Mouse (Mus musculus): ENCODE results near the gene Gtf2ird1.

The Gtf2ird1 gene

DNA sequence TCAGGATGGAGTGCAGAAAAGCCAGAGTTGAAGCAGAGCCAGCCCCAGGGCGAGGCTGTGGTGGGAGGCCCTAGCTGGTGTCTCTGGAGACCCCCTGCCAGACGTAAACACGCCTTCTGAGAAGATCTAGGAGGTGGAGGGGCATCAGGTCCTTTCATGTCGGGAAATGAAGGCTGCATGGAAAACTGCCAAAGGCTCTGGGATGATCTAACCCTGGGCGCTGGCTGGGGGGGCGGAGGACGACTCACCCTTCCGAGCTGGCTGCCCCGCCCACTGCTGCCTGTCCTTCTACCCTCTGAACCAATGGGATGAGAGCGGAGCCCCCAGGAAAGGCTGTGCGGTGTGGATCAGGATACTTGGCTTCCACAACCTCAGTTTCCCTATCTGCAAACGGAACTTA lies 16.4 kb downstream of the Gtf2ird1 start:
- DNase-seq: peak; percentile 33

GRCm38 (mm10) chr5:134439481-134439880 lies 17.0 kb downstream of the Gtf2ird1 start:
- no peak for DNase-seq

DNA sequence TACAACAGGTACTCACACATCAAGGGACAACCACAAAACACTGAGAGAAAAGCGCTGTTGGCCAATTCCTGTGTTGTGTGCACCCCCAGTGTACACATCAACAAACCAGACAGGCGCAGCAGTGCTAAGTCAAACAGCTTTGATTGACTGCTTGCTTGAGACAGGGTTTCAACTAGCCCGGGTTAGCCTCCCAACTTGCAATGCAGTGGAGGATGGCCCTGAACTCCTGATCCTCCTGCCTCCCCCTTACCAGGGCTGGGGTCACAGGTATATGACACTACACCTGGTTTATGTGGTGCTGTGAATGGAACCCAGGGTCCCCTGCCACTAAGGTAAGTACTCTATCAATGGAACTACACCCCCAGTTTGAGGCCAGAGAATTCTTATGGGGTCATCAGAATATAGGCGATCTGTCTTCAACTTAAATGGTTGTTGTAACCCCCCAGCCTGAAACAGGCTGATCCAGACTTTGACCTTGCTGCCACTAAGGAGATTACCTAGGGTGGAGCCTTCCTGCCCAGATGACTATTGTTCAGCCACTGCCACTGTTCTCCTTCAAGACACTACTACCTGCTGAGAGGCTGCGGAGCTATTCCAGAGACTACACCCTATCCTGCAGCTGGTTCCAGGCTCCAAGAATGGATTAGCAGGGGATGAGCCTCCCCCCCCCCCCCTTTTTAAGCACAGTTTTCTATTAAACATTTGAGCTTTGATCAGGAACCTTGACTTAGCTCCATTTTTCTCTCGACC lies 17.7 kb downstream of the Gtf2ird1 start:
- DNase-seq: no peak

DNA sequence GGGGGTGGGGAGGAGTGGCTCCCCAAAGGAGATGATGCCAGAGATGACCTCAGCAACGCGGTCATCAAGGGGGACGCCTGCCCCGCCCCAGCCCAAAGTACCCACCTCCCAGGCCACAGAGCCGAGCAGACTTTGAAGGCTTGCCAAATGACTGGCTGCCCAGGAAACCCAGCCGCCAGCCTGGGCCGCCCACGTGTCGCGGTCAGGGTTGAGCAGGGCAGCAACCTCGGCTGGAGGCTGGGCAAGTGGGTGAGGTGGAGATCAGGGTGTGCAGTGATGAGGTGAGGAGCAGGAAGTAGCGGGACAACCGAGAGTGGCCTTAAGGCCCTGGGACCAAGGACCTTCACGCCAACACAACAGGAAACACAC lies 19.1 kb downstream of the Gtf2ird1 start:
- peak; percentile 84 for DNase-seq

- no peak for DNase-seq
Observed at GRCm38 (mm10) chr5:134436782-134437458, 19.6 kb downstream of the Gtf2ird1 start.

GRCm38 (mm10) chr5:134435836-134436331 lies 20.6 kb downstream of the Gtf2ird1 start:
- peak; percentile 18 for DNase-seq

DNA sequence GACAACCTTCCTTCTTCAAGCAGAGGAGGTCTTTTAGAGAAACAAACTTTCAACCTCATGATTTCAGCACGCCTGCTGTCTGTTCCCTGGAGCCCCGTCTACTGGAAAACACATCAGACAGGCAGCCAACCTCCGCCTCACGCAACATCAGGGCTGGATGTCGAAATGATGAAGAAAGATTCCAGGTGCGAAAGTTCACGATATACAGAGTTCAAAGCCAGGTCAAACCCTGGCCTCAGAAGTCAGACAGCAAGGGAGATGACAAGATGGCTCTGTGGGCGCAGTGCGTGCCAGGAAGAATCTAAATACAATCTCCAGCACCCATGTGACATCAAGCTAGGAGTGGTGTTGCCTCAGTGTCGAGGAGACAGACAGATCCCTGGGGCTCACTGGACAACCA lies 23.4 kb downstream of the Gtf2ird1 start:
- DNase-seq: no peak

- no peak for DNase-seq
Observed at GRCm38 (mm10) chr5:134430087-134430486, 26.4 kb downstream of the Gtf2ird1 start.

- no peak for DNase-seq
Observed at GRCm38 (mm10) chr5:134427664-134428063, 28.9 kb downstream of the Gtf2ird1 start.

- DNase-seq: no peak
Observed at GRCm38 (mm10) chr5:134425601-134426000, 30.9 kb downstream of the Gtf2ird1 start.

GRCm38 (mm10) chr5:134423930-134424329 lies 32.6 kb downstream of the Gtf2ird1 start:
- DNase-seq: peak; percentile 35

- no peak for DNase-seq
Observed at GRCm38 (mm10) chr5:134423372-134423771, 33.1 kb downstream of the Gtf2ird1 start.

- no peak for DNase-seq
Observed at GRCm38 (mm10) chr5:134422265-134422925, 34.1 kb downstream of the Gtf2ird1 start.

DNA sequence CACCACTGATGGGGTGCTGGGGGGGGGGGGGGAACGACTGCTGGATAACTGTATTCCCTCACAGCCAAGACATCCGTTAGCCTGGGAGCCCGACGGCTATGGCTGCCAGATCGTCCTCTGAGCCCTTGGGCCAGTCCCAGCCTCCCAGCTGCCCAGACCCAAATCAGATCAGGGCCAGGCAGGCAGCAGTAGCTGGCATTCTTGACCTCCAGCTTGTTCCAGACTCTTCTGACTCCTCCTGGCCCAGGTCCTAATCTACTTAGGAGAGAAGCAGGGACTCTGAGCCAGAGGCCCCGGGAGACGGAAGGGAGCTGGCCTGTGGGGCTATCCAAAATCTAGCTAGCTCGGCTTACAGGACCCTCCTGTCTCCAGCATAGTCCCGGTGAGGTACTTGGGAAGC lies 35.5 kb downstream of the Gtf2ird1 start:
- no peak for DNase-seq

DNA sequence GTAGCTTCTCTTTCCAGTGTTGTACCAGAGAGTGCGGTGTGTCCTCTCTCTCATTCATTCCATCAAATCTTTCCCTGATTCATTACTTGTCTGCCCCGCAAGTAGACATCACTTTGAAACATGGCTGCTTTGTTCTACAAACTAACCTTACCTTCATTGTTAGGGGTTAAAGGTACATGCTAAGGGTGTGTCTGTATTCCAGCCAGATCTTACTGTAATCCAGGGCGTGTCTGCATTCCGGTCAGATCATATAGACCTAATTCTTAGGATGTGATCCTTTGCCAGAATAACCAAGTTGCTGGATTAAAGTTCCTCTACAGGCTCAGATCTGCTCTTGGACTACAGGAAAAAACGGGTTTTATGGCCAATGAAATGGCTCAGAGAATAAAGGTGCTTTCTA lies 36.8 kb downstream of the Gtf2ird1 start:
- no peak for DNase-seq

- peak; percentile 65 for DNase-seq
Observed at GRCm38 (mm10) chr5:134418315-134419074, 38.0 kb downstream of the Gtf2ird1 start.

GRCm38 (mm10) chr5:134412341-134412740 lies 44.2 kb downstream of the Gtf2ird1 start:
- no peak for DNase-seq

GRCm38 (mm10) chr5:134410307-134410836 lies 46.1 kb downstream of the Gtf2ird1 start:
- DNase-seq: no peak

DNA sequence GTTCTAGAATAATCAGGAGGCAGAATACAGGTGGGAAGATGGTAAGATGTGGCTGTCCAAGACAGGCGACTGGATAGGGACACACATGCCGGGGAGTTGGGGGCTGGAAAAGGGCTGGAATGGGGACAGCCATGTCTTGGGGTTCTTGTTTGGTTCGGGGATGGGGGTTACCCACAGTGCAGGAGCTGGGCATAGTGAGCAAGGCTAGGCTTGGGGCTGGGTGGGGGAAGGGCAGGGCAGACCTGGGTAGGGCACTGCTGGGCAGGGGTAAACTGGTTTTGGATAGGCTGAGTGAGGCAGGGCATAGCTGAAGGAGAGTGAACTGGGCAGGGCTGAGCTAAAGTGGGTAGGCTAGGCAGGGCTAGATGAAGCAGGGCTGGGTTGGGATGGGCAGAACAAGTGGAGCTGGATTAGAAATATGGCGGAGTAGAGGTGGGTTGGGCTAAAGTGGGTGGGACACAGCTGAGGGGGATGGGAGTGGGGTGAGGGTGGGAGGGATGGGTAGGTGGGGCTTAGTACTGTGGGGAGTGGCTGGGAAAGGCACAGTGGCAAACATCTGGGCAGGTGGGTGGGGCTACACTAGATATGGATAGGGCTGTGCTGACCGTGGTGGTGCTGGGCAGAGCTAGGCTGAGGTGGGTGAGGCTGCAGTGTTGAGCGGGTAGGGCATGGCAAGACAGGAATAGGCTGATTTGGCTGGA lies 46.8 kb downstream of the Gtf2ird1 start:
- no peak for DNase-seq

GRCm38 (mm10) chr5:134408119-134408518 lies 48.4 kb downstream of the Gtf2ird1 start:
- no peak for DNase-seq

DNA sequence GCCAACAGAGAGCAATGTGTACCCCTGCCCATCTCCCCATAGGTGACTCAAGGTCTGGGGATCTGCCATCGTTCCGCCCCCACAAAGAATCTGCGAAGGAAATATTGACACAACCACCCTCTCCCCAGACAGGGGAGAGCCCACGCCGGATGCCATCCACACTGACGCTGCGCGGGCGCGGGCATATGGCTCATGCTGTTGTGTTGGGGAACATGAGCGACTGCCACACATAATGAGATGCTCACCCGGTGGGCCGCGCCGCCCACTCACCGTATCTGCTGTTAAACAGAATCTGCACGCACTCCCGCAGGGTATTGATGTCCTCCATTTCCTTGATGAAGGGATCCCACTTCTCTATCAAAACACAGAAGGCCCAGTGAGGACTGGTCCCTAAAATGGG lies 54.7 kb downstream of the Gtf2ird1 start:
- DNase-seq: no peak

Data from kidney, adult 18-20 months (tissue).